Mouse (Mus musculus): ENCODE measurements at regions not wholly inside any gene's neighbourhood (a gene's known extent, or its start where the extent isn't known, plus 50 kb on each side); places are given as distances from the start of the nearest gene placed in this dataset.

DNA sequence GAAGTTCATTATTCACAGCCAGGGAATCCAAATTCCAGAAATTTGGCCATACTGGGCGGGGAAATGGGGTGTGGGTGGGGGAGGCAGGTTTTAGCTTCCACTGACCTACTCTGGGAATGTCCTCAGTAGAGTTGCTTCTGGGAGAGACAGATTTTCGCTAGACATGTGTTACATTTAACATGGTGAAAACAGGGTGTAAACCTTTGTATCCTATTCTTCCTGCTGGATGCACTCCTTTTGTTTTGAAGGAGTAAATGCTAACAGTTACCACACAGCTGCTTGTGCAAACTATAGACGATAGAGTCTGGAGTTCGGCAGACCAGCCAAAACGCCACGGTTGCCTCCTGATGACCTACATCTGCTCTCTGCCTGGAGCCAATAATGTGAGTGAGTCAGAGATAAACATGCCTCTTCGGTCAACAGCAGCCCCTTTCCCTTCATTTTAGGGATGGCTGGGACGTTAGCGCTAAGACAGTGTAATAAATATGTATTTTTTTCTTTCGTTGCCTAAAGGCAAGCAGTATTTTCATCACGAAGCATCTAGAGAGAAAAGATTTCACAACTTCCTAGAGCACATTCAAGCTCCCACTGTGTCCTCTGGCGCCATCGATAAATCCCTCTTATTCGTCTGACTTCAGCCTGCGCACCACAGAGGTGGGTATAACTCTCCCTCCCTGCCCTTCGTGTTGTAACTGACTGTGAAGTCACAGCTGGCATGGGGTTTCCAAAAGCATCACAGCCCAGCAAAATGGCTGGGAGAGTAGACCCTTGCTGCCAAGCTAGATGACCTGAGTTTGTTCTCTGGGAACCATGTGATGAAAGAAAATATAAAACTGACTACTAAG is 207.1 kb upstream of the Pde3a start:
- H3K4me2 ChIP-seq (replicated peaks) = no peak overlapping the region
- no peak overlapping the region for H3K4me3 ChIP-seq (replicated peaks)
- WGBS = 77% methylated on average over 16 of the region's 16 CpGs
- H3K4me1 ChIP-seq (replicated peaks) = peaks cover 4% of the 10 kb centered on the region; the same call in 1 of the 2 replicates
- no peak for ATAC-seq
- H3K9me3 ChIP-seq = no peaks in the 10 kb centered on the region
- H3K27me3 ChIP-seq = no peaks in the 10 kb centered on the region
- no peak overlapping the region for H3K9ac ChIP-seq (replicated peaks)
- H3K27ac ChIP-seq = no peak overlapping the region
- H3K36me3 ChIP-seq = no peaks in the 10 kb centered on the region

DNA sequence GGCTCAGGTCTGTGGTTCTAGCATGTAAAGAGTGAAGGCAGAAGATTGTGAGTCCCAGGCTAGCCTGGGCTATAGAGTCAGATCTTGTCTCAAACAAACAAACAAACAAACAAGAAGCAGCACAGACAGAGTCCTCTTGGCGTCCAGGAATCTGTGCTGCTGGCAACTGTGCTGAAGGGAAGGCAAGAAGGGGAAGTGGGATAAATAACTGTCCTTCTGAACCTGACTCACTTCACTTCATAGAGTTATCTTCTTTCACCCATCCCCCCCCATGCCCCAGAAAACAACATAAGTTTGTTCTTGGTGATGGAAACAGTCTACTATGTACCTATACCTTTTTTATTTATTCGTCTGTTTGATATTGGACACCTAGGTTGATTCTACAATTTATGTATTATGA is 200.8 kb upstream of the Pde3a start:
- Histone ChIP-seq H3K27ac (no peak overlapping the region), H3K9ac (replicated peaks) (no peak overlapping the region), H3K4me1 (replicated peaks) (no peaks in the 10 kb centered on the region), H3K4me2 (replicated peaks) (no peak overlapping the region), H3K9me3 (no peaks in the 10 kb centered on the region), H3K36me3 (no peaks in the 10 kb centered on the region), H3K27me3 (no peaks in the 10 kb centered on the region), H3K4me3 (replicated peaks) (no peak overlapping the region)
- WGBS = 88% methylated on average over 2 of the region's 2 CpGs
- no peak for ATAC-seq

DNA sequence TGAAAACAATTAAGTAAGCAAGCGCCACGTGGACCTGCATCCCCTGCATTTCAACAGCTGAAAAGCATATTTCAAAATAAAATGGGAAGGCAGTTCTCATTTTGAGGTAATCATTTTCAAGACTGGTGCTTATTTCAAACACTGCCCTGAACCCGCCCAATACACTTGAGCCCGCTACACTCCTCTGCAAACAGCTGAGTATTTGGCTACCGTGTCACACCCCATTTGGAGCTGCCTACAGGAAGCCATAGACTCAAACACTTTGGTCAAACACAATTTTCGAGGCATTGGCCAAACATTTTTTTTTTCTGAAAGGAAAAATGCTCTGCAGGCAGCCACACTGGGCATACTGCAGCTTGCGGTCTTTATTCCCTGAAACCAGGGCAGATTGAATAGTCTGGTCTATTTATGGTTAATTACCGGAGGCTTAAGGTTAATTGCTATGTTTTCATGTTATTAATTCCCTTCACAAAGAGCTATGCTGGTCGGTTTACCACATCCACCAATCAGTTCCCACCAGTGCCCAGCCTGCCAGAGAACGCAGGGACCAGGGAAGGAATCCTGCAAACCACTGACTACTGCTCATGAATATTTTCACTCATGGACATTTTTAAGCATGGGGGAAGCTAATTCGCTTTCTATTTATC is 198.9 kb upstream of the Pde3a start:
- Histone ChIP-seq H3K4me3 (replicated peaks) (no peak overlapping the region), H3K27me3 (no peaks in the 10 kb centered on the region), H3K36me3 (no peaks in the 10 kb centered on the region), H3K4me1 (replicated peaks) (no peaks in the 10 kb centered on the region), H3K9me3 (no peaks in the 10 kb centered on the region), H3K4me2 (replicated peaks) (no peak overlapping the region), H3K9ac (replicated peaks) (no peak overlapping the region), H3K27ac (no peak overlapping the region)
- 59% methylated on average over 11 of the region's 11 CpGs for WGBS
- peak; percentile 86 for ATAC-seq

DNA sequence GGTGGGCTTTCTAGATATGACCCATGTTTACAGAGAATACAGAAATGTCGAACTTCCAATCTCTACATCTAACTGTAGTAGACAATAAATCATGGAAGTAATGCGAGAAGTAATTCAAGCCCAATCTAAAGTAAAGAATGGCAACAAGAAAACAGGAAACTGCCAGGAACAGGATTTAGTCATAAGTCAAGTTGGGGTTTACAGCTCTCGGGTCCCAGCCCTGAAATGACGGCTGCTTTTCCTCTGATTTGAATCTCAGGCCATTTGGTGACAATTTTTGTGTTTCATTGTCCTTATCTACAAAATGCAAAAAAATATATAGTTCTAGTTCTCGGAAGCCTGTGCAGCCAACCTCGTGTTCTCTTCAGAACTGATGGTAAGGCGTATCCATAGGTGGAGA is 195.0 kb upstream of the Pde3a start:
- H3K27ac ChIP-seq = no peak overlapping the region
- H3K4me1 ChIP-seq (replicated peaks) = no peaks in the 10 kb centered on the region
- H3K9ac ChIP-seq (replicated peaks) = no peak overlapping the region
- H3K27me3 ChIP-seq = no peaks in the 10 kb centered on the region
- H3K36me3 ChIP-seq = no peaks in the 10 kb centered on the region
- WGBS = 96% methylated on average over 7 of the region's 7 CpGs
- ATAC-seq = no peak
- H3K4me3 ChIP-seq (replicated peaks) = no peak overlapping the region
- H3K4me2 ChIP-seq (replicated peaks) = no peak overlapping the region
- no peaks in the 10 kb centered on the region for H3K9me3 ChIP-seq

DNA sequence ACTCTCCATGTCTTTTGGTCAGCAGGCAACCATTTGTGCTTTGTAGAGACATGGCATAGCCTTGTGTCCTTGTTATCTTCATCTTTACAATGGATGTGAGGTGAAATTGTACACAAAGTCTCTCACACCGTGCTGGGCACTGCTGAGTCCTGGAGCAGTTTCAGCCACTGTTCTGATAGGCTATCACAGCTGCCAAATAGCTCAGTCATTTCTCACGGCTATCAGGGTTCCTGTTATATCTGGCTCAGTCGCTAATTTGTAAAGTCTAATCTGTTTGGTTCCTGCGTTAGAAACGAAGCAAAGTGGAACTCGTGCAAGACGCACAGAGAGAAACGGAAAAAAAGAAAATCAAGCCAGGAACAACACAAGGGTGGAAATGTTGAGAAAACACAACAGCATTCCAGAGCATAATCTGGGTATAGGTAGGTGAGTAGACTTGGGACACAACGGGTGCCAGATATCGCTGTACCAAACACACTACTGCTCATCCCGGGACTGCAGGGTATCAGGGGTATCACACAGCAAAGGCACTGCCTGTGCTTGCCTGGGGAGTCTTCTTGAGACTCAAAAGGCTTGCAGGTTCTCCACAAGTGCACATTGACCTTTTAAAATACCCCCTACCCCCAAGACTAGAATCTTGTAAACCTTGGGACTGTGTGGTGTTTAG is 189.7 kb upstream of the Pde3a start:
- no peak for ATAC-seq
- H3K27ac ChIP-seq = no peak overlapping the region
- H3K4me1 ChIP-seq (replicated peaks) = no peaks in the 10 kb centered on the region
- H3K36me3 ChIP-seq = no peaks in the 10 kb centered on the region
- WGBS = 95% methylated on average over 11 of the region's 11 CpGs
- no peak overlapping the region for H3K4me3 ChIP-seq (replicated peaks)
- H3K9ac ChIP-seq (replicated peaks) = no peak overlapping the region
- peaks cover 4% of the 10 kb centered on the region; the same call in 1 of the 2 replicates for H3K9me3 ChIP-seq
- no peaks in the 10 kb centered on the region for H3K27me3 ChIP-seq
- no peak overlapping the region for H3K4me2 ChIP-seq (replicated peaks)

DNA sequence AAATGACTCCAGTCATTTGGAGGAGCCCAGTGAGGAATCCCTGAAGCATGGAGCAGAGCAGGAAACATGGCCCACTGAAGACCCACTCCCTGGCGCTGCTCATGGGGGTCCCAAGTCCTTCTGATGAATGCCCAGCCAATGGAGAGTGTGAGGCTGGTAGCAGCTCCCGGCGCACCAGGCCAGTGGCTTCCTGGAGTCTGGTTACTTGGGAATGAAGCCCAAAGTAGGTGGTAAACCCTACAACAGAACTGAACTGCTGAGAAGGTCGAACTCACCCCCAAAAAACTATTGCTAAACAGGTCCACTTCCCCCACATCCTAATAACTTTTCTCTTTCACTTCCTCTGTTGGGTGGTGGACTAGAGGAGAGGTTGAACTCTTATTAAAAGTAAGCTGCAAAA is 183.3 kb upstream of the Pde3a start:
- Histone ChIP-seq H3K36me3 (no peaks in the 10 kb centered on the region), H3K9me3 (peaks cover 5% of the 10 kb centered on the region; the same call in 1 of the 2 replicates), H3K4me2 (replicated peaks) (no peak overlapping the region), H3K4me3 (replicated peaks) (no peak overlapping the region), H3K27me3 (no peaks in the 10 kb centered on the region), H3K27ac (no peak overlapping the region), H3K4me1 (replicated peaks) (peaks cover 6% of the 10 kb centered on the region; the same call in 1 of the 2 replicates), H3K9ac (replicated peaks) (no peak overlapping the region)
- 83% methylated on average over 4 of the region's 4 CpGs for whole genome bisulfite sequencing
- ATAC-seq = no peak

DNA sequence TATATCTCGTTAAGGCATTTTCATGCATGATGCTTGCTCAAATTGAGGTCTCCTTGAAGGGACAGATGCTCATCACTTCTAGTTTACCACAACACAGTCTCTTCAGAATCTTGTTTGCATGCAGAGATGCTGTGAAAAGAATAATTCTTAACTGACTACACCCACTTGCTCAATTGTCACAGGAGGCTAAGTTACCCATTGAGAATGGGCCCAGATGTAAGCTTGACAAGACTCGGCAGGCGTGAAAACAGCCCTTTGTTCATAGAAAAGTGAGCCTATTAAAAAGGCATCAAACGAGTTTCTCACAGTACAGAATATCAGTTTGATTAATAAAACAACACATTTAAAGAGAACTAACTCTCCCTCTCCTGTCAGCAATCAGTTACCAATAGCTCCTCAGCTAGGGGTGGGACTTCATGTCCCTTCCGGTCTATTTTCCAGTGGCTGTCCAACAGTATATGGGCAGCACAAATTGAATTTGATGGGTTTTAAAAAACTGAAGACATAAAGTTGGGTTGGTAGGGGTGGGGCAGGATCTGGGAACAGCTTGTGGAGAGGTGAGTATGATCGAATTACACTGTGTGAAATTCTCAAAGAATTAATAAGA is 180.1 kb upstream of the Pde3a start:
- no peak overlapping the region for H3K9ac ChIP-seq (replicated peaks)
- H3K4me3 ChIP-seq (replicated peaks) = no peak overlapping the region
- no peaks in the 10 kb centered on the region for H3K36me3 ChIP-seq
- peaks cover 6% of the 10 kb centered on the region; the same call in 1 of the 2 replicates for H3K4me1 ChIP-seq (replicated peaks)
- ATAC-seq = peak; percentile 70
- H3K27me3 ChIP-seq = no peaks in the 10 kb centered on the region
- WGBS = 25% methylated on average over 6 of the region's 6 CpGs
- peaks cover 5% of the 10 kb centered on the region; the same call in 1 of the 2 replicates for H3K9me3 ChIP-seq
- H3K27ac ChIP-seq = no peak overlapping the region
- no peak overlapping the region for H3K4me2 ChIP-seq (replicated peaks)

DNA sequence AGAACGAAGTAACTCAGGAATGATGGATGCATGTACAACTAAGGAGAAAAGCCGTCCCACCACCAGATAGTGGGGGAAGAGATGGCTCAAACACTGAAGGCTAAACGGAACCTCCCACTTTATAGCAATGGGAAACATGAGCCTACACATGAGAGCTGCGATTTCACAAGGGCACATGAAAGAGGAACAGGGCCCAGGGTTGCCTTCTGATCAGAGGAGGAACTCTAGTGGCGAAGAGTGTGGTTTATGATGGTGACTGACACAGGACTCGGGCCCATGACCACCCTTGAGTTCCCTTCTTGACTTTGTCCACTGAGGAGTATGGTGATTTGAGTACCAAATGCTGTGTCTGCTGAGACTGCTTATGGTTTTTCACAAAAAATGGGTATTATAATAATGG is 179.2 kb upstream of the Pde3a start:
- no peak for ATAC-seq
- no peaks in the 10 kb centered on the region for H3K9me3 ChIP-seq
- WGBS = 96% methylated on average over 6 of the region's 6 CpGs
- no peaks in the 10 kb centered on the region for H3K36me3 ChIP-seq
- no peak overlapping the region for H3K27ac ChIP-seq
- H3K4me2 ChIP-seq (replicated peaks) = no peak overlapping the region
- H3K27me3 ChIP-seq = no peaks in the 10 kb centered on the region
- no peak overlapping the region for H3K9ac ChIP-seq (replicated peaks)
- no peak overlapping the region for H3K4me3 ChIP-seq (replicated peaks)
- H3K4me1 ChIP-seq (replicated peaks) = peaks cover 6% of the 10 kb centered on the region; the same call in 1 of the 2 replicates

DNA sequence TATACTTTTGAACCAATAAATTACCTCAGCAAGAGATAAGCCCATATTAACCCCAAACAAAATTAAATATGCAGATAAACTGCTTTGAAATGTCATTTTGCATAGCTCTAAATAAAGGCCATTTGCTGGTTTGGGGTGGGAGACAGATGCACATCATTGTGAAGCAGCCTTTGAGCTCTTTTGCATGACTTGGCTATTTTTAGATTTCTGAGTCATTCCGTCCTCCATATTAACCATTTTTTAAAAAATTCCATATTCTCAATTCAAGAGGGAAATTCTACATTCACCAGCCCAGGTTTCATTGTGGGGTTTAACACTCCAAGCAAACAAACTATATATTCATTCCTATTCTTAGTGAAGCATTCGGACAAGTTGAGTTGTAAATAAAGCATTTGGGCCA is 177.6 kb upstream of the Pde3a start:
- Histone ChIP-seq H3K36me3 (no peaks in the 10 kb centered on the region), H3K9ac (replicated peaks) (no peak overlapping the region), H3K4me2 (replicated peaks) (no peak overlapping the region), H3K27ac (no peak overlapping the region), H3K4me1 (replicated peaks) (peaks cover 6% of the 10 kb centered on the region; the same call in 1 of the 2 replicates), H3K4me3 (replicated peaks) (no peak overlapping the region), H3K27me3 (no peaks in the 10 kb centered on the region), H3K9me3 (no peaks in the 10 kb centered on the region)
- 85% methylated on average over 2 of the region's 2 CpGs for WGBS
- no peak for ATAC-seq

DNA sequence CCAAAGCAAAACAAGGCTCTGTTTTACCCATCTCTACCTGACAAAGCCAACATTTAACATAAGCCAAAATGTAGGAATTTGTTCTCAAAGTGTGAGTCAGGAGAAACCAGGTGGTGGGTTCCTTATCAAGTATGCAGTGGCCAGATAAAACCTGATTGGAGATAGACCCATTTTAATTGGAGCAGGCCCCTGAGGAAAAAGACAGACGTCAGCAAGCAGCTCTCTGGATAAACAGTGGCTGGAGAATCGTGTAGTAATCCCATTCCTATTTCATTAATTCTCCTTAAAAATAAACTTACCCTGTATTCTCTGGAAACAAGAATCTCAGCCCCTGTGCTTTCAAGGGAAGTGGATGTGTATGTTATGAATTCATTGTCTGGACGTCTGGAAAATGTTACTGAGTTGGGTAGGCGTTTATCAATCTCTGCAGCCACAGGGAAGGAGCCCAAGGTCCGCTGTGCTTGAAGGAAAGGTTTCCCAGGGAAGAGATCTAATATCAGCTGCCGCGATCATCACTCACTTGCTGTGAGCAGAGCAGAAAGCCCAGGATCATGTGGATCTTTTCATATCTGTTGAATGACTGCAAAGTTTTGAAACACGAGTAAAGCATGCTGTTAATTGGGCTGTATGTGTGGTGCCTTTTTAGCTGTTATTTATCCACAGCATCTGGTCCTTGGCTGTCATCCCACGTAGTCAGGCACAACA is 157.8 kb upstream of the Pde3a start:
- Histone ChIP-seq H3K4me1 (replicated peaks) (no peaks in the 10 kb centered on the region), H3K27ac (no peak overlapping the region), H3K36me3 (no peaks in the 10 kb centered on the region), H3K27me3 (no peaks in the 10 kb centered on the region), H3K4me3 (replicated peaks) (no peak overlapping the region), H3K4me2 (replicated peaks) (no peak overlapping the region), H3K9me3 (no peaks in the 10 kb centered on the region), H3K9ac (replicated peaks) (no peak overlapping the region)
- 68% methylated on average over 9 of the region's 9 CpGs for WGBS
- ATAC-seq = no peak

DNA sequence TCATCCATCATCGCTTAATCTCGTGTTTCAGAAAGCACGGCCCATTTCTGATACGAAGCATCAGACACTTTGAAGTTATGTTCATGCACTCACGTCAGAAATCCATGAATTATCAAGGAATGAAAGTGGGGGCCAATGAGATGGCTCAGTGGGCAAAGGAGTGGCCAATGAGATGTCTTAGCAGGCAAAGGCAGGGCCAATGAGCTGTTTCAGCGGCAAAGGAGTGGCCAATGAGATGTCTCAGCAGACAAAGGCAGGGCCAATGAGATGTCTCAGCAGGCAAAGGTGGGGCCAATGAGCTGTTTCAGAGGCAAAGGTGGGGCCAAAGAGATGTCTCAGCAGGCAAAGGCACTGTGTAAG is 157.3 kb upstream of the Pde3a start:
- WGBS = 90% methylated on average over 6 of the region's 6 CpGs
- H3K4me1 ChIP-seq (replicated peaks) = no peaks in the 10 kb centered on the region
- no peaks in the 10 kb centered on the region for H3K9me3 ChIP-seq
- H3K4me3 ChIP-seq (replicated peaks) = no peak overlapping the region
- no peaks in the 10 kb centered on the region for H3K36me3 ChIP-seq
- H3K4me2 ChIP-seq (replicated peaks) = no peak overlapping the region
- H3K9ac ChIP-seq (replicated peaks) = no peak overlapping the region
- no peaks in the 10 kb centered on the region for H3K27me3 ChIP-seq
- ATAC-seq = no peak
- H3K27ac ChIP-seq = no peak overlapping the region

Measured in midbrain, embryonic 13.5 days (tissue).